In the genomic region with DNA sequence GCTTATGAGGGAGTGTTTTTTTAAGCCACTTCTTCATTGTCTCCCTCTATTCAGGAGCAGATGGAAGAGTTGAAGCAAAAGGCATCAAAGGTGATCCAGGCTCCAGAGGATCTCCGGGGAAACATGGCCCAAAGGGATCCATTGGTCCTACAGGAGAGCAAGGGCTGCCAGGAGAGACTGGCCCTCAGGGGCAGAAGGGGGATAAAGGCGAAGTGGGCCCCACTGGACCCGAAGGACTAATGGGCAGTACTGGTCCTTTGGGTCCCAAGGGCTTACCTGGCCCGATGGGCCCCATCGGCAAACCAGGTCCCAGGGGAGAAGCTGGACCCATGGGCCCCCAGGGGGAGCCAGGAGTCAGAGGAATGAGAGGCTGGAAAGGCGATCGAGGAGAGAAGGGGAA, we compare ENCODE assay signal across 37 mouse cellular contexts. TPM values are rescaled to one million over a fixed set of nuclear protein-coding genes. Genes with fewer than 3 reads are reported as not detected.
"Had no signal": no experiment of that assay in that cellular context is flagged by ENCODE, and none has a peak within 500 bp of the region (broad histone marks: within the 10 kb centered on the region; RNA-seq: fewer than 3 reads in every experiment).

No protein-coding gene starts in this region.

- H3K9me3 ChIP-seq: limb, embryonic 10.5 days; limb, embryonic 12.5 days; limb, embryonic 13.5 days; limb, embryonic 15.5 days; liver, embryonic 12.5 days; liver, embryonic 13.5 days; liver, embryonic 15.5 days; lung, embryonic 15.5 days; midbrain, embryonic 10.5 days; midbrain, embryonic 12.5 days; midbrain, embryonic 13.5 days; midbrain, embryonic 15.5 days; neural tube, embryonic 12.5 days had no signal

- H3K27me3 ChIP-seq: midbrain, embryonic 13.5 days; midbrain, embryonic 15.5 days; neural tube, embryonic 12.5 days had no signal

- H3K4me1 ChIP-seq: limb, embryonic 10.5 days; limb, embryonic 12.5 days; limb, embryonic 13.5 days; limb, embryonic 15.5 days; lung, embryonic 15.5 days; midbrain, embryonic 12.5 days; midbrain, embryonic 13.5 days; midbrain, embryonic 15.5 days; neural tube, embryonic 12.5 days had no signal

- H3K4me2 ChIP-seq: limb, embryonic 12.5 days; limb, embryonic 13.5 days; limb, embryonic 15.5 days; liver, embryonic 11.5 days; liver, embryonic 12.5 days; liver, embryonic 13.5 days; liver, embryonic 15.5 days; lung, embryonic 14.5 days; lung, embryonic 15.5 days; midbrain, embryonic 12.5 days; midbrain, embryonic 13.5 days; midbrain, embryonic 15.5 days; neural tube, embryonic 12.5 days had no signal

- DNase-seq: left cerebral cortex, postnatal 4 days; liver; liver, embryonic 13.5 days; liver, postnatal 0 days; lung, adult 18-20 months; lung, adult 2 months; lung, embryonic 14.5 days; lung, postnatal 10 days; lung, postnatal 14 days; lung, postnatal 36 days; lung, postnatal 4 days had no signal

- H3K4me3 ChIP-seq: left cerebral cortex, adult 2 months; limb, embryonic 10.5 days; limb, embryonic 12.5 days; limb, embryonic 13.5 days; limb, embryonic 15.5 days; liver, embryonic 12.5 days; liver, embryonic 13.5 days; liver, embryonic 15.5 days; lung, embryonic 15.5 days; megakaryocyte, embryonic 14.5 days; midbrain, embryonic 10.5 days; midbrain, embryonic 12.5 days; midbrain, embryonic 13.5 days; midbrain, embryonic 15.5 days; myocyte; neural tube, embryonic 12.5 days had no signal

- H3K36me3 ChIP-seq: limb, embryonic 10.5 days; limb, embryonic 12.5 days; limb, embryonic 13.5 days; limb, embryonic 15.5 days; liver, embryonic 12.5 days; liver, embryonic 13.5 days; liver, embryonic 15.5 days; lung, embryonic 15.5 days; midbrain, embryonic 10.5 days; midbrain, embryonic 12.5 days; midbrain, embryonic 13.5 days; midbrain, embryonic 15.5 days; neural tube, embryonic 12.5 days had no signal

- H3K9ac ChIP-seq: limb, embryonic 12.5 days; limb, embryonic 13.5 days; limb, embryonic 15.5 days; liver, embryonic 12.5 days; liver, embryonic 13.5 days; liver, embryonic 14.5 days; liver, embryonic 15.5 days; liver, postnatal 0 days; lung, embryonic 14.5 days; lung, embryonic 15.5 days; midbrain, embryonic 12.5 days; midbrain, embryonic 13.5 days; midbrain, embryonic 15.5 days; neural tube, embryonic 12.5 days had no signal

- ATAC-seq: liver, embryonic 12.5 days; liver, postnatal 0 days; lung, postnatal 0 days; midbrain, embryonic 13.5 days; midbrain, embryonic 15.5 days; midbrain, embryonic 16.5 days had no signal

- H3K27ac ChIP-seq: left cerebral cortex, adult 2 months; limb, embryonic 10.5 days; limb, embryonic 12.5 days; limb, embryonic 13.5 days; limb, embryonic 15.5 days; liver, embryonic 12.5 days; liver, embryonic 13.5 days; liver, embryonic 14.5 days; liver, embryonic 15.5 days; lung, embryonic 15.5 days; macrophage; midbrain, embryonic 10.5 days; midbrain, embryonic 12.5 days; midbrain, embryonic 13.5 days; midbrain, embryonic 15.5 days; neural tube, embryonic 12.5 days had no signal

RNA-seq across cellular contexts. Expression of a gene that starts 11.3 kb away (rescaled TPM):
- total RNA-seq: left cerebral cortex, postnatal 10 days; megakaryocyte progenitor cell, adult 5-6 weeks; megakaryocyte, adult 5-6 weeks; megakaryocyte-erythroid progenitor cell, adult 5-6 weeks; monocyte, adult 5-6 weeks had no signal
- polyA plus RNA-seq: macrophage; midbrain, embryonic 13.5 days; midbrain, embryonic 16.5 days; myocyte; neural tube, embryonic 11.5 days had no signal
